Mouse (Mus musculus): ENCODE results near the gene Ubqln4.

DNA sequence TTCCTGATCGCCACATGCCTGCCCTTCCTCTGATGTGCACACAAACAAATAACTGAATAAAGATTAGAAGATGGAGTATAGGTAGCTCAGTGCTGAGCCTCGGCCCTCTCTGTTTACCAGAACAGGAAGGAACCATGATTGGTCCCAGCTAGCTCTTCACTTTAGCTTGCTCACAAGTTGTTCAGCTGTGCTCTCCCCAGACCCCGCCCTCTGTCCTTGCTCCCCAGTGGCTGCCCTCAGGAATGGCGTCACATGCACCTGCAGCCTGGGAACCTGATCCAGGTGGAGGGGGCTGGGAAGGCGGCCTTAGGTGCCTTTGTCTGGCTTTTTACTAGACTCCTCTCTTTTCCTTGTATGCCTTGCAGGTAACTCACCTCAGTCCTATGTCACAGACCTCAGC is 61.6 kb downstream of the Ubqln4 start:
- TF ChIP-seq HCFC1 (IDR thresholded peaks at IDR 0.05; ENCODE audit: borderline replicate concordance, insufficient read depth, low read length) (no peak), MAFK (IDR thresholded peaks at IDR 0.05; ENCODE audit: insufficient read depth, low read depth, low read length) (no peak), ZC3H11A (IDR thresholded peaks at IDR 0.05; ENCODE audit: borderline replicate concordance, low read depth, low read length) (no peak), ZNF384 (IDR thresholded peaks at IDR 0.05; ENCODE audit: low read depth, low read length) (no peak)
